Mouse (Mus musculus): Measurements from ENCODE around the gene 6030468B19Rik. TPM values are rescaled to one million over a fixed set of nuclear protein-coding genes. Genes with fewer than 3 reads are reported as not detected.

Gene 6030468B19Rik
- total RNA-seq, 1 experiment from 2014 or later: 0.30 TPM

Other genes with a start within 250 kb of the 6030468B19Rik start
- gene Tnrc6c, start 143.4 kb upstream of the 6030468B19Rik start, total RNA-seq (2017): 24.6 and 25.4 TPM in 2 replicates
- 1.5 and 2.9 TPM in 2 replicates for gene Tmc8, start 15.6 kb upstream of the 6030468B19Rik start, total RNA-seq (2017)
- 12.6 and 23.0 TPM in 2 replicates for gene Tmc6, start 15.5 kb upstream of the 6030468B19Rik start, total RNA-seq (2017)
- gene Gm20708, start 12.0 kb downstream of the 6030468B19Rik start, total RNA-seq (2017): 1.9 TPM in 1 of 2 replicates, not detected in the other
- 81.0 and 97.1 TPM in 2 replicates for gene Syngr2, start 12.0 kb downstream of the 6030468B19Rik start, total RNA-seq (2017)
- 3.9 and 4.5 TPM in 2 replicates for gene Afmid, start 28.3 kb downstream of the 6030468B19Rik start, total RNA-seq (2017)
- gene Tk1, start 28.4 kb downstream of the 6030468B19Rik start, total RNA-seq (2017): 40.1 and 49.0 TPM in 2 replicates
- 114 and 124 TPM in 2 replicates for gene Birc5, start 51.6 kb downstream of the 6030468B19Rik start, total RNA-seq (2017)
- gene Tmem235, start 63.1 kb downstream of the 6030468B19Rik start, total RNA-seq (2017): not detected in 2 replicates
- gene Tha1, start 75.8 kb downstream of the 6030468B19Rik start, total RNA-seq (2017): 5.4 and 5.9 TPM in 2 replicates
- gene Socs3, start 172.4 kb downstream of the 6030468B19Rik start, total RNA-seq (2017): 38.0 and 44.5 TPM in 2 replicates
- 8.1 and 18.7 TPM in 2 replicates for gene Pgs1, start 188.6 kb downstream of the 6030468B19Rik start, total RNA-seq (2017)

Data from hematopoietic stem cell, adult 5-6 weeks (primary cell).